ENCODE assay signal across 20 mouse cellular contexts in the genomic region with DNA sequence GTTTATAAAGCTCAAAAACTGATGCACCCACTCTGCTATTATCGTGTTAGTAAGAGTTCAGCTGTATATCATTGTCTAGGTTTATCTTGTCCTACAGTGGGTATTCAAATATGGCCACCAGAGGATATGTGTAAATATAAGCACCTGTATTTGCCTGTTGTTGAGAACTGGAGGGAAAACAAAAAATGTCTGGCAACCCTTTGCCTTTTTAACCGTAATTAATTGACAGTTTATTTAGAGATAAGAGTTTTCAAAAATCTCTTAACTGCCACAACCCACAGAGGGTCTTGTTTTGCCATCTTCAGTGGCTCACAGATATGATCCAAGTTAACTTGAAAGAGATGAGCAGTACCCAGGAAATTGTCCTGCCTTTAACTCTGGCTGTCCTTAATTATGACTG.
DNase-seq lines count a peak whose midpoint lies in the region; ATAC-seq and TF ChIP-seq lines count a peak whose summit lies in the region.
"Had no signal": no experiment of that assay in that cellular context is flagged by ENCODE, and none has a peak within 500 bp of the region (broad histone marks: within the 10 kb centered on the region; RNA-seq: fewer than 3 reads in every experiment).

No protein-coding gene starts in this region.

- H3K4me1 ChIP-seq in midbrain, embryonic 11.5 days (ENCODE audit: control insufficient read depth, insufficient read depth, low read length) = no peaks in the 10 kb centered on the region
- no peaks in the 10 kb centered on the region for H3K4me1 ChIP-seq in midbrain, embryonic 15.5 days
- peaks cover 0 to 2% of the 10 kb centered on the region in 2 experiments; a peak in 2 of 4 replicates for H3K4me1 ChIP-seq in MEL (ENCODE audit: control insufficient read depth in 1 of 2, insufficient read depth in 2 of 2, low read length in 2 of 2)

- H3K9ac ChIP-seq in midbrain, embryonic 11.5 days (ENCODE audit: low read length) = no peak overlapping the region
- no peak overlapping the region for H3K9ac ChIP-seq in midbrain, embryonic 15.5 days
- H3K9ac ChIP-seq in MEL (ENCODE audit: control insufficient read depth, low read depth, low read length, poor library complexity, severe bottlenecking) = no peak overlapping the region

- TF ChIP-seq POLR2A in MEL (IDR thresholded peaks at IDR 0.05; ENCODE audit: control insufficient read depth in 1 of 2, insufficient read depth in 1 of 2, low read depth in 1 of 2, low read length in 2 of 2, poor library complexity in 1 of 2) = no peak

- no peak for TF ChIP-seq RAD21 in MEL (IDR thresholded peaks at IDR 0.05; ENCODE audit: low read depth, low read length)

- peak in 1 of 2 experiments; percentile 55; a peak in 1 of 4 replicates for TF ChIP-seq EP300 in MEL (IDR thresholded peaks at IDR 0.05; ENCODE audit: low read depth in 1 of 2, low read length in 2 of 2)

- peak; percentile 45 for DNase-seq in midbrain, embryonic 11.5 days (ENCODE audit: low spot score, missing footprints)
- no peak for DNase-seq in MEL (ENCODE audit: low read depth, low spot score)
- no peak for DNase-seq in adrenal gland, postnatal 36 days
- DNase-seq: adrenal gland, adult 2 months; adrenal gland, adult 8-10 months; adrenal gland, postnatal 10 days; adrenal gland, postnatal 14 days; adrenal gland, postnatal 25 days; B cell, adult 2 months; cerebellum, adult 11 months; cerebellum, adult 11-12 months; cerebellum, adult 18-20 months; cerebellum, adult 2 months; cerebellum, adult 8-10 months had no signal

- no peak overlapping the region for H3K4me3 ChIP-seq in midbrain, embryonic 11.5 days (ENCODE audit: low read depth, low read length)
- no peak overlapping the region for H3K4me3 ChIP-seq in midbrain, embryonic 15.5 days
- no peak overlapping the region for H3K4me3 ChIP-seq in MEL (ENCODE audit: control insufficient read depth in 1 of 2, insufficient read depth in 1 of 2, low read depth in 2 of 2, low read length in 2 of 2)

- H3K9me3 ChIP-seq in midbrain, embryonic 11.5 days (ENCODE audit: control insufficient read depth, low read length) = no peaks in the 10 kb centered on the region
- H3K9me3 ChIP-seq in midbrain, embryonic 15.5 days = no peaks in the 10 kb centered on the region
- H3K9me3 ChIP-seq in MEL (replicated peaks; ENCODE audit: insufficient read depth, low read length) = no peaks in the 10 kb centered on the region
- H3K9me3 ChIP-seq: G1E had no signal

- no peak overlapping the region for H3K27ac ChIP-seq in midbrain, embryonic 11.5 days (ENCODE audit: low read depth, low read length)
- no peak overlapping the region for H3K27ac ChIP-seq in midbrain, embryonic 15.5 days
- no peak overlapping the region for H3K27ac ChIP-seq in MEL (ENCODE audit: control insufficient read depth, low read depth, low read length)

- no peak for ATAC-seq in midbrain, embryonic 11.5 days (ENCODE audit: low FRiP score)
- ATAC-seq in midbrain, embryonic 15.5 days (replicated peaks) = no peak
- ATAC-seq: activated CD4-positive, CD25-positive, alpha-beta regulatory T cell, adult 4 months; CD4-positive, CD25-positive, alpha-beta regulatory T cell, adult 4 months; Patski had no signal

- WGBS in midbrain, embryonic 11.5 days = 90% methylated on average over 2 of the region's 2 CpGs
- 82% methylated on average over 2 of the region's 2 CpGs for WGBS in midbrain, embryonic 15.5 days

- no peaks in the 10 kb centered on the region for H3K79me2 ChIP-seq in MEL (ENCODE audit: control insufficient read depth, insufficient read depth, low read length, poor library complexity)

- no peaks in the 10 kb centered on the region for H3K36me3 ChIP-seq in midbrain, embryonic 11.5 days (ENCODE audit: control insufficient read depth, insufficient read depth, low read length)
- H3K36me3 ChIP-seq in midbrain, embryonic 15.5 days (replicated peaks) = no peaks in the 10 kb centered on the region
- peaks cover 4 to 6% of the 10 kb centered on the region in 2 experiments for H3K36me3 ChIP-seq in MEL (ENCODE audit: control insufficient read depth in 1 of 2, insufficient read depth in 2 of 2, low read length in 2 of 2)

- no peak overlapping the region for H3K4me2 ChIP-seq in midbrain, embryonic 11.5 days
- H3K4me2 ChIP-seq in midbrain, embryonic 15.5 days = no peak overlapping the region

- no peak for TF ChIP-seq CTCF in MEL (IDR thresholded peaks at IDR 0.05 in 2 of 3, conservative IDR thresholded peaks at IDR 0.05 in 1 of 3; ENCODE audit: control insufficient read depth in 1 of 3, insufficient read depth in 1 of 3, low read depth in 2 of 3, low read length in 3 of 3, poor library complexity in 1 of 3, severe bottlenecking in 1 of 3)

- H3K27me3 ChIP-seq in midbrain, embryonic 11.5 days (ENCODE audit: control insufficient read depth, insufficient read depth, low read length) = no peaks in the 10 kb centered on the region
- no peaks in the 10 kb centered on the region for H3K27me3 ChIP-seq in midbrain, embryonic 15.5 days (replicated peaks)
- no peaks in the 10 kb centered on the region for H3K27me3 ChIP-seq in MEL (ENCODE audit: control insufficient read depth in 1 of 2, insufficient read depth in 2 of 2, low read length in 2 of 2)
- H3K27me3 ChIP-seq: CH12.LX, Patski had no signal

TF ChIP-seq in MEL, 35 proteins besides CTCF, POLR2A, EP300 and RAD21:
- TF ChIP-seq ZKSCAN1 (IDR thresholded peaks at IDR 0.05; ENCODE audit: low read depth, low read length) (no peak), ETS1 (IDR thresholded peaks at IDR 0.05; ENCODE audit: low read depth, low read length) (no peak), TCF12 (IDR thresholded peaks at IDR 0.05; ENCODE audit: low read depth, low read length) (no peak), USF2 (IDR thresholded peaks at IDR 0.05; ENCODE audit: borderline replicate concordance in 1 of 2, insufficient read depth in 1 of 2, low read depth in 1 of 2, low read length in 2 of 2) (no peak), CHD1 (IDR thresholded peaks at IDR 0.05; ENCODE audit: low read depth, low read length) (0 out of 2 replicates have a peak, but pooled peaks have one; percentile 52), MXI1 (IDR thresholded peaks at IDR 0.05; ENCODE audit: low read depth, low read length) (no peak), MAX (IDR thresholded peaks at IDR 0.05; ENCODE audit: low read length) (no peak), MAFK (IDR thresholded peaks at IDR 0.05; ENCODE audit: borderline replicate concordance, low read depth, low read length) (no peak)
